Mouse (Mus musculus): ENCODE measurements around the gene Fscn2. TPM values are rescaled to one million over a fixed set of nuclear protein-coding genes. Genes with fewer than 3 reads are reported as not detected.

The Fscn2 gene
- not detected in 2 replicates for polyA plus RNA-seq (2011; ENCODE audit: insufficient read depth, insufficient read length, low read depth, missing spikeins)

- Histone ChIP-seq H3K27me3 (ENCODE audit: control insufficient read depth, insufficient read depth, low read length, poor library complexity, severe bottlenecking) (no peaks in the 10 kb centered on the region), H3K9me3 (replicated peaks; ENCODE audit: control insufficient read depth, insufficient read depth, low read length, poor library complexity, severe bottlenecking) (no peaks in the 10 kb centered on the region), H3K4me1 (ENCODE audit: control insufficient read depth, insufficient read depth, low read length) (peaks cover 2% of the 10 kb centered on the region), H3K27ac (ENCODE audit: insufficient read depth, low read length) (no peak within 1 kb of the TSS), H3K36me3 (ENCODE audit: control insufficient read depth, insufficient read depth, low read length, poor library complexity, severe bottlenecking) (no peaks in the 10 kb centered on the region), H3K9ac (ENCODE audit: low read depth, poor library complexity, severe bottlenecking) (no peak within 1 kb of the TSS), H3K4me3 (ENCODE audit: low read depth, low read length) (no peak within 1 kb of the TSS)
- no peak for TF ChIP-seq EP300 (IDR thresholded peaks at IDR 0.05; ENCODE audit: insufficient read depth, low read depth, low read length)
- TF ChIP-seq CTCF (IDR thresholded peaks at IDR 0.05; ENCODE audit: low read depth, low read length) = no peak
- TF ChIP-seq POLR2A (IDR thresholded peaks at IDR 0.05; ENCODE audit: insufficient read depth, low read length) = no peak
Observed at GRCm38 (mm10) chr11:120361295-120361694, at the start of gene Fscn2. Gene Fscn2, plus strand, starts transcription at chr11:120361534.

- peak overlapping the region; percentile 53 for H3K4me3 ChIP-seq (ENCODE audit: low read depth, low read length)
- H3K36me3 ChIP-seq (ENCODE audit: control insufficient read depth, insufficient read depth, low read length, poor library complexity, severe bottlenecking) = no peaks in the 10 kb centered on the region
- peaks cover 3% of the 10 kb centered on the region for H3K4me1 ChIP-seq (ENCODE audit: control insufficient read depth, insufficient read depth, low read length)
- H3K9me3 ChIP-seq (replicated peaks; ENCODE audit: control insufficient read depth, insufficient read depth, low read length, poor library complexity, severe bottlenecking) = no peaks in the 10 kb centered on the region
- H3K27ac ChIP-seq (ENCODE audit: insufficient read depth, low read length) = no peak overlapping the region
- TF ChIP-seq POLR2A (IDR thresholded peaks at IDR 0.05; ENCODE audit: insufficient read depth, low read length) = no peak
- no peak for TF ChIP-seq EP300 (IDR thresholded peaks at IDR 0.05; ENCODE audit: insufficient read depth, low read depth, low read length)
- no peak for TF ChIP-seq CTCF (IDR thresholded peaks at IDR 0.05; ENCODE audit: low read depth, low read length)
- H3K9ac ChIP-seq (ENCODE audit: low read depth, poor library complexity, severe bottlenecking) = peak overlapping the region; percentile 59
- H3K27me3 ChIP-seq (ENCODE audit: control insufficient read depth, insufficient read depth, low read length, poor library complexity, severe bottlenecking) = no peaks in the 10 kb centered on the region
Observed at GRCm38 (mm10) chr11:120311561-120311960, 49.8 kb upstream of the Fscn2 start.

GRCm38 (mm10) chr11:120312069-120312468, 49.3 kb upstream of the Fscn2 start:
- Histone ChIP-seq H3K4me1 (ENCODE audit: control insufficient read depth, insufficient read depth, low read length) (peaks cover 3% of the 10 kb centered on the region), H3K36me3 (ENCODE audit: control insufficient read depth, insufficient read depth, low read length, poor library complexity, severe bottlenecking) (no peaks in the 10 kb centered on the region), H3K27ac (ENCODE audit: insufficient read depth, low read length) (no peak overlapping the region), H3K27me3 (ENCODE audit: control insufficient read depth, insufficient read depth, low read length, poor library complexity, severe bottlenecking) (no peaks in the 10 kb centered on the region), H3K9me3 (replicated peaks; ENCODE audit: control insufficient read depth, insufficient read depth, low read length, poor library complexity, severe bottlenecking) (no peaks in the 10 kb centered on the region), H3K9ac (ENCODE audit: low read depth, poor library complexity, severe bottlenecking) (peak overlapping the region; percentile 59; the same call in 1 of the 2 replicates), H3K4me3 (ENCODE audit: low read depth, low read length) (no peak overlapping the region)
- TF ChIP-seq CTCF (IDR thresholded peaks at IDR 0.05; ENCODE audit: low read depth, low read length) (no peak), EP300 (IDR thresholded peaks at IDR 0.05; ENCODE audit: insufficient read depth, low read depth, low read length) (no peak), POLR2A (IDR thresholded peaks at IDR 0.05; ENCODE audit: insufficient read depth, low read length) (no peak)

- Histone ChIP-seq H3K4me3 (ENCODE audit: low read depth, low read length) (no peak overlapping the region), H3K27me3 (ENCODE audit: control insufficient read depth, insufficient read depth, low read length, poor library complexity, severe bottlenecking) (no peaks in the 10 kb centered on the region), H3K9ac (ENCODE audit: low read depth, poor library complexity, severe bottlenecking) (no peak overlapping the region), H3K4me1 (ENCODE audit: control insufficient read depth, insufficient read depth, low read length) (peaks cover 5% of the 10 kb centered on the region), H3K36me3 (ENCODE audit: control insufficient read depth, insufficient read depth, low read length, poor library complexity, severe bottlenecking) (no peaks in the 10 kb centered on the region), H3K27ac (ENCODE audit: insufficient read depth, low read length) (no peak overlapping the region), H3K9me3 (replicated peaks; ENCODE audit: control insufficient read depth, insufficient read depth, low read length, poor library complexity, severe bottlenecking) (no peaks in the 10 kb centered on the region)
- TF ChIP-seq POLR2A (IDR thresholded peaks at IDR 0.05; ENCODE audit: insufficient read depth, low read length) (no peak), EP300 (IDR thresholded peaks at IDR 0.05; ENCODE audit: insufficient read depth, low read depth, low read length) (no peak), CTCF (IDR thresholded peaks at IDR 0.05; ENCODE audit: low read depth, low read length) (no peak)
Observed at GRCm38 (mm10) chr11:120313906-120314685, 47.2 kb upstream of the Fscn2 start.

GRCm38 (mm10) chr11:120314721-120315415, 46.5 kb upstream of the Fscn2 start:
- no peak for TF ChIP-seq EP300 (IDR thresholded peaks at IDR 0.05; ENCODE audit: insufficient read depth, low read depth, low read length)
- TF ChIP-seq CTCF (IDR thresholded peaks at IDR 0.05; ENCODE audit: low read depth, low read length) = no peak
- no peak for TF ChIP-seq POLR2A (IDR thresholded peaks at IDR 0.05; ENCODE audit: insufficient read depth, low read length)
- peaks cover 5% of the 10 kb centered on the region for H3K4me1 ChIP-seq (ENCODE audit: control insufficient read depth, insufficient read depth, low read length)
- H3K4me3 ChIP-seq (ENCODE audit: low read depth, low read length) = no peak overlapping the region
- H3K9me3 ChIP-seq (replicated peaks; ENCODE audit: control insufficient read depth, insufficient read depth, low read length, poor library complexity, severe bottlenecking) = peaks cover 5% of the 10 kb centered on the region; the same call in 1 of the 2 replicates
- H3K9ac ChIP-seq (ENCODE audit: low read depth, poor library complexity, severe bottlenecking) = peak overlapping the region; percentile 26; the same call in 1 of the 2 replicates
- no peaks in the 10 kb centered on the region for H3K36me3 ChIP-seq (ENCODE audit: control insufficient read depth, insufficient read depth, low read length, poor library complexity, severe bottlenecking)
- H3K27ac ChIP-seq (ENCODE audit: insufficient read depth, low read length) = peak overlapping the region; percentile 25; the same call in 1 of the 2 replicates
- H3K27me3 ChIP-seq (ENCODE audit: control insufficient read depth, insufficient read depth, low read length, poor library complexity, severe bottlenecking) = no peaks in the 10 kb centered on the region
